Mouse (Mus musculus) thymus, adult 2 months (tissue): ENCODE measurements around the gene Dmrtc1a.
"Not testable (repeated sequence)": the region's sequence is repeated elsewhere in the genome, so short reads cannot be mapped to it uniquely, and the experiment has no call there.

Experiments
- CTCF ChIP-seq: fragments of 200-500 bp; IDR thresholded peaks from 2 replicates; pipeline ENCODE4 v1.5.1; 2012; ENCODE audit warnings: mild to moderate bottlenecking, control low read depth, low read length, moderate library complexity, borderline replicate concordance; ENCODE audit not compliant: control insufficient read depth, poor library complexity, insufficient read depth; ENCODE audit errors: extremely low read depth
- POLR2A ChIP-seq: fragments of 200-500 bp; IDR thresholded peaks from 2 replicates; pipeline ENCODE4 v1.6.1; 2012; ENCODE audit warnings: mild to moderate bottlenecking, low read length, control low read depth, moderate library complexity; ENCODE audit not compliant: control insufficient read depth, poor library complexity, insufficient read depth; ENCODE audit errors: extremely low read depth

- TF ChIP-seq CTCF, POLR2A: not testable (repeated sequence)
Observed at GRCm38 (mm10) chrX:102926707-102927106, 18.2 kb upstream of the Dmrtc1a start.
